Mouse (Mus musculus) midbrain, embryonic 14.5 days (tissue): ENCODE measurements around the gene Brsk1. TPM values are rescaled to one million over a fixed set of nuclear protein-coding genes. Genes with fewer than 3 reads are reported as not detected.
A peak's percentile ranks its signal among the peaks of the same experiment; 100 is the strongest.

Source experiments
- ATAC-seq: fragments of 200-750 bp; cut with Nextera tagmentation; 2 replicates; pipeline ENCODE4 v1.8.0; 2017; ENCODE audit warnings: moderate number of reproducible peaks, moderate library complexity; ENCODE audit not compliant: low FRiP score, low TSS enrichment
- DNase-seq: peaks from one replicate; pipeline ENCODE4 v3.0.0-alpha.2; 2015
- H3K27ac ChIP-seq: fragments of 300-500 bp; sonication (generic); replicated peaks from 2 replicates; pipeline ENCODE4 v1.5.1; 2014; ENCODE audit warnings: mild to moderate bottlenecking, low read depth, low read length, moderate library complexity
- H3K27me3 ChIP-seq: fragments of 300-500 bp; sonication (generic); 2 replicates; pipeline ENCODE4 v1.6.1; 2014; ENCODE audit warnings: low read length, control low read depth, mixed read lengths; ENCODE audit not compliant: control insufficient read depth, insufficient read depth
- H3K36me3 ChIP-seq: fragments of 300-500 bp; sonication (generic); 2 replicates; pipeline ENCODE4 v1.6.1; 2014; ENCODE audit warnings: low read length, control low read depth; ENCODE audit not compliant: control insufficient read depth, insufficient read depth
- H3K4me1 ChIP-seq: fragments of 300-500 bp; sonication (generic); 2 replicates; pipeline ENCODE4 v1.6.1; 2014; ENCODE audit warnings: mild to moderate bottlenecking, antibody characterized with exemption, low read length, control low read depth; ENCODE audit not compliant: control insufficient read depth, insufficient read depth
- H3K4me2 ChIP-seq: fragments of 300-500 bp; sonication (generic); 2 replicates; pipeline ENCODE4 v1.6.1; 2014; ENCODE audit warnings: mild to moderate bottlenecking, low read length, moderate library complexity
- H3K4me3 ChIP-seq: fragments of 300-500 bp; sonication (generic); replicated peaks from 2 replicates; pipeline ENCODE4 v1.5.1; 2014; ENCODE audit warnings: low read depth, low read length
- H3K9ac ChIP-seq: fragments of 300-500 bp; sonication (generic); replicated peaks from 2 replicates; pipeline ENCODE4 v1.6.1; 2014; ENCODE audit warnings: mild to moderate bottlenecking, low read length, moderate library complexity
- H3K9me3 ChIP-seq: fragments of 300-500 bp; sonication (generic); 2 replicates; pipeline ENCODE4 v1.6.1; 2016; ENCODE audit warnings: low read length, control low read depth, mixed read lengths; ENCODE audit not compliant: control insufficient read depth
- WGBS: fragments of 180-500 bp; shearing (Covaris S2); extraction: QIAGEN DNeasy Blood & Tissue Kit; methylation state at CpG from one replicate; pipeline ENCODE4 v1.1.7; 2014; 5-methylcytosine and 5-hydroxymethylcytosine counted together
- polyA plus RNA-seq: library from polyadenylated mRNA; unstranded; fragments of >200 nt; fragmentation: Nextera tagmentation; extraction: Ambion mirVana; gene quantifications from 2 replicates; pipeline ENCODE4 v1.2.1, GENCODE M21; 2014

Gene Brsk1
- polyA plus RNA-seq, 1 experiment from 2014 or later, result 10.0 TPM

DNA sequence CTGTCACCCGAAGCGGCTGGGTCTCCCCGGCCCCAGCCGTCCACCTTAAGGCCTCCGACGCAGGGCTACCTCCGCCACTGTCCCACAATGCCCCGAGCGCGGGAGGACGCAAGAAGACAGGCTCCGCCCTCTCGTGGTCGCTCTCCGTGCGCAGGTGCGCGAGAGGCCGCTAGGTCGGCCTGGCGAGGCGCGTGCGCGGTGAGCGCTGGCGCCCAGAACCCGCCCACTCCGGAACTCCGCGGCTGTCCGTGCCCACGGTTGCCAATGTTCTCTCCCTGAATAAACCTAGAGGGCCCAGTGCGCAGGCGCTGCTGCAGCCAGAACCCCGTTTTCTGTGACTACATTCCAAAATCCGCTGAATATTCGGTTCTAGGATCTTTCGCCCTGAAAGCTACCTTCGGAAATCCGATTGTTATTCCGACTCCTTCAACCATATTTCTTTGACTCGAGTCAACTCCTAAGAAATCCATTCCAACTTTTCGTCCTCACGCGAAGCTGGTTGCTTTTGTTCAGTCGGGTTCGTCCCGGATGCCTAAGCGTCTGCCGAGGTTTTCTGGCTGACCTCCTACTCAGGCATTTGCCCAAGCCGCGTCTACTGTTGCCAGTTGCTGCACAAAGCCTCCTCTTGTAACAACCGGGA lies 31.4 kb upstream of the Brsk1 start, which contains the start of gene Ppp6r1:
Ppp6r1 (minus strand) TSS at position 108 of the 640 bp plus-strand sequence.
- Histone ChIP-seq H3K9me3 (no peaks in the 10 kb centered on the region), H3K9ac (peak within 1 kb of the TSS; percentile 89), H3K27ac (peak within 1 kb of the TSS; percentile 95), H3K4me1 (peaks cover 28% of the 10 kb centered on the region), H3K4me2 (peak within 1 kb of the TSS; percentile 94), H3K36me3 (peaks cover 16% of the 10 kb centered on the region; the same call in 1 of the 2 replicates), H3K27me3 (no peaks in the 10 kb centered on the region), H3K4me3 (peak within 1 kb of the TSS; percentile 88)
- ATAC-seq (peak; percentile 96), DNase-seq (peak; percentile 99)
- under 1% methylated on average over 54 of the region's 54 CpGs for WGBS

DNA sequence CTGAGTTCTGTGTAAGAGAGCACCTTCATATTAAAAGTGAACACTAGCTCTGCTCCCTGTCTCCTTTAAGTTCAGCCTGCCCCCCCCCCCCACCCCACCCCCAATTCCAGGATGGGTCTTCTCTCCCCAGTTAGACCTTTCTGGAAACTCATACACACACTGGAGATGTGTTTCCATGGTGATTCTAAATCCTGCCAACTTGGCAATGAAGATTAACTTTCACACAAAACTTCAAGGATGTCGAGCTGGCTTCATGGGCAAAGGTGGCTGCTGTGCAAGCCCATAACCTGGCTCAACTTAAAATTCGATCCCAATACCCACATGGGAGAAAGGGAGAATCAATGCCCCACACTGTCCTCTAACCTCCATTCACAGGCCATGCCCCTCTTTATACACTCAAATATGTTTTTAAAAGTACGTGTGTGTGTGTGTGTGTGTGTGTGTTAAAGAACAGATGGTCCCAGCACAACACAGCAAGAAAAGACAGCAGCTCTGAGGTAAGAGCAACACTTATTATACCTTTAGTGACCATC lies 30.4 kb upstream of the Brsk1 start:
- Histone ChIP-seq H3K9ac (peak overlapping the region; percentile 89; the same call in 1 of the 2 replicates), H3K27me3 (no peaks in the 10 kb centered on the region), H3K4me1 (peaks cover 28% of the 10 kb centered on the region), H3K4me2 (peak overlapping the region; percentile 94), H3K4me3 (peak overlapping the region; percentile 88), H3K36me3 (peaks cover 22% of the 10 kb centered on the region), H3K27ac (peak overlapping the region; percentile 95), H3K9me3 (no peaks in the 10 kb centered on the region)
- ATAC-seq, result no peak
- 44% methylated on average over 3 of the region's 3 CpGs for WGBS
- peak; percentile 7 for DNase-seq

DNA sequence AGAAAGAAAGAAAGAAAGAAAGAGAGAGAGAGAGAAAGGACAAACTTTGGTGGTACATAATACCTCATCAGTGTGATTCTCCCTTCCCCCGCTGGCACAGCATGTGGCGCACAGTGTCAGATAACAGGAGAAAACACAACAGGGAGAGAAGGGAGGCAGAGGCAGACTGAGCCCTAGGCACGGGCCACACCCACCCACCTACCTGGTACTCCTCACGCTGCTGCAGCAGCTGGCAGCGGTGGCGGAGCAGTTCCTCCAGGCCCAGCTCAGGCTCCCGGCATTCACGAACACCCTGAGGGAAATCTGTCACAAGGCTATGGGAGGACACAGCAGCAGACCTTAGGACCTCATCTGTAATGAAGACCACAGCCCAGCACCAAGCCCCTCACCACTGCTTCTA lies 27.2 kb upstream of the Brsk1 start:
- no peak overlapping the region for H3K4me2 ChIP-seq

DNA sequence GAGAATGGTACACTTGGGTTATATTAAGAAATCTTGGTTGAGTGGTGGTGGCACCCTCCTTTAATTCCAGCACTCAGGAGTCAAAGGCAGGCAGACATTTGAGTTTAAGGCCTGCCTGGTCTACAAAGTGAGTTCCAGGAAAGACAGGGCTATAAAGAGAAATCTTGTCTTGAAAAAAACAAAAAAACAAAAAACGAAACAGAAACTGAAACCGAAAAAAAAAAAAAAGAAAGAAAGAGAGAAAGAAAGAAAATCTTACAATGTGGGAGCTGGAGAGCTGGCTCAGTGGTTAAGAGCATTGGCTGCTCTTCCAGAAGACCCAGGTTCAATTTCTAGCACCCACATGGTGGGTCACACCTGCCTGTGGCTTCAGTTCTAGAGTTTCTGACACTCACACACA lies 26.7 kb upstream of the Brsk1 start:
- ATAC-seq (no peak), DNase-seq (no peak)
- no peaks in the 10 kb centered on the region for H3K9me3 ChIP-seq
- peaks cover 45% of the 10 kb centered on the region for H3K36me3 ChIP-seq
- peaks cover 7% of the 10 kb centered on the region for H3K4me1 ChIP-seq
- H3K4me3 ChIP-seq, result no peak overlapping the region
- no peaks in the 10 kb centered on the region for H3K27me3 ChIP-seq
- no peak overlapping the region for H3K27ac ChIP-seq
- no peak overlapping the region for H3K4me2 ChIP-seq
- no peak overlapping the region for H3K9ac ChIP-seq
- 92% methylated on average over 2 of the region's 2 CpGs for WGBS

More for the DNA sequence above, 27.2 kb upstream of the Brsk1 start:
- H3K4me1 ChIP-seq, result peaks cover 7% of the 10 kb centered on the region
- no peaks in the 10 kb centered on the region for H3K27me3 ChIP-seq
- H3K4me3 ChIP-seq, result no peak overlapping the region
- no peaks in the 10 kb centered on the region for H3K9me3 ChIP-seq
- ATAC-seq, result no peak
- H3K36me3 ChIP-seq, result peaks cover 39% of the 10 kb centered on the region
- no peak for DNase-seq
- no peak overlapping the region for H3K27ac ChIP-seq
- no peak overlapping the region for H3K9ac ChIP-seq
- WGBS, result 73% methylated on average over 8 of the region's 8 CpGs

DNA sequence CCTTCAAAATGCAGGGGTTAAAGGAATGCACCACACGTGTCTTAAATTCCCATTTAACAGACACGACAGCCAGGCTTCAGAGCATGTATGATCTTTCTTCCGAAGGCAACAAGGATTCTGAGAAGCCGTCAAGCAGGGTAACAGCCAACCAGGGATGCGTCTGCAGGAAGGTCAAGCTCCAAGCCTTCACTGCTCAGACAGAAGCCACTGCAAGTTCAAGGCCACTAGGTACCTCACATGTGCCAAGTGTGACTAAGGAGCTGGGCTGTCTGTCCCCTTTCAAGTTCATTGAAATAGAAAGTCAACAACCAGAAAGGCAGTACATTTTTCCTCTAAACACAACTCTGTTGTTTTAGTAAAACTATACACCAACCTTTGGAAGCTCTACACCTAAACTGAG lies 23.5 kb upstream of the Brsk1 start:
- Histone ChIP-seq H3K27me3 (no peaks in the 10 kb centered on the region), H3K36me3 (peaks cover 66% of the 10 kb centered on the region), H3K9me3 (no peaks in the 10 kb centered on the region), H3K9ac (no peak overlapping the region), H3K4me2 (no peak overlapping the region), H3K4me3 (no peak overlapping the region), H3K4me1 (no peaks in the 10 kb centered on the region), H3K27ac (no peak overlapping the region)
- WGBS, result 97% methylated on average over 5 of the region's 5 CpGs
- ATAC-seq, result no peak
- no peak for DNase-seq

DNA sequence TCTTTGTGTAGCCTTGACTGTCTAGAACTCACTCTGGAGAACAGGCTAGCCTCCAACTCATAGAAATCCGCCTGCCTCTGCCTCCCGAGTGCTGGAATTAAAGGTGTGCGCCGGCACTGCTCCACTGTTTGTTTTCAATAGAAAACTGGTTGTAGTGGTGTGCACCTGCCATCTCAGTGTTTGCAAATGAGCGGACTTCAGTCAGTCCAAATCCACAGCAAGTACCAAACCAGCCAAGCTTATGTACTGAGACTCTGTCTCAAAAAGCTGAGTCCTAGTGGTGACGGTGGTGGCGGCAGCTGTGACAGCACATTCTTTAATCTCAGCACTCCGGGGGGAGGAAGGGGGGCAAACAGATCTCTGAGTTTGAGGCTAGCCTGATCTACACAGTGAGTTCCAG lies 21.9 kb upstream of the Brsk1 start:
- no peak overlapping the region for H3K27ac ChIP-seq
- H3K4me2 ChIP-seq, result no peak overlapping the region
- H3K9ac ChIP-seq, result no peak overlapping the region
- no peak for ATAC-seq
- H3K27me3 ChIP-seq, result no peaks in the 10 kb centered on the region
- no peak overlapping the region for H3K4me3 ChIP-seq
- DNase-seq, result no peak
- no peaks in the 10 kb centered on the region for H3K4me1 ChIP-seq
- 93% methylated on average over 8 of the region's 8 CpGs for WGBS
- H3K36me3 ChIP-seq, result peaks cover 64% of the 10 kb centered on the region
- H3K9me3 ChIP-seq, result no peaks in the 10 kb centered on the region

DNA sequence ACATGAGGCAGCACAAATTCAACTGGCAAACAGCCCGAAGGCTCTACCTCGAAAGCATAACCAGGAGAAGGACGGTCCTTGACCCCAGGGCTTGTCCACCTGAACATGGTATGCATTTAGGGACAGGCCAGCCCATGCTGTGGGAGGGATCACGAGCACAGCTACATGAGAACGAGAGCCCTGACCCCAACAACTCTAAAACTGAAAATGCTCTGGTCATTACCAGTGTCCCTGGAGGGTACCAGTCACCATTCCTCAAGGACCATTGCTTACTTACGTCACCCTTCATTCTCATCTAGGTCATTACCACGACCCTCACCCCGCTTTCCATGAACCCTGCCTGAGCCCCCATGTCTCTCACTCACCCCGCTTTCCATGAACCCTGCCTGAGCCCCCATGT lies 21.2 kb upstream of the Brsk1 start:
- Histone ChIP-seq H3K27ac (no peak overlapping the region), H3K4me3 (no peak overlapping the region), H3K9me3 (no peaks in the 10 kb centered on the region), H3K9ac (no peak overlapping the region), H3K36me3 (peaks cover 64% of the 10 kb centered on the region), H3K4me2 (no peak overlapping the region), H3K27me3 (no peaks in the 10 kb centered on the region), H3K4me1 (no peaks in the 10 kb centered on the region)
- 97% methylated on average over 9 of the region's 9 CpGs for WGBS
- no peak for DNase-seq
- ATAC-seq, result no peak

DNA sequence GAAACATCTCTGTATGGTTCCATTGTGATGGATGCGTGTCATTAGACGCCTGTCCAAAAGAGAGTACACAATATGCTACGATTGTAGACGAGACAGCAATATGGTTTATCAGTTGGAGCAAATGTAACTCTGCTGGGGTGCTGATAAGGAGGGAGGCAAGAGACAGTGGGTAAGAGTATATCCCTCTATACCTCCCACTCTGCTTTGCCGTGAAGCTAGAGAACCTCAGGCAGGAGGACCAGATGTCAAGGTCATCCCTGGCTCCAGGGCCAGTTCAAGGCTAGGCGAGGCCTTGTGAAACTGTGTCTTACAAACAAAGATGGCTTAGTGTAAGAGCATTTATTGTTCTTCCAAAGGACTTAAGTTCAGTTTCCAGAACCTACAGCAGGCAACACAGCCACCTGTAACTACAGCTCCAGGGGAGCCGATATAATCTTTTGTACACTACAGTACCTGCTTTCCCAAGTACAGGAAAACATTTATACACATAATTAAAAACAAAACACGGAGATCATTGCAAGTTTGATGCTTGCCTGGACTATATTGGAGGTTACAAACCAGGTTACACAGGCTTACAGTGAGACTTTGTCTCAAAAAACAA lies 19.6 kb upstream of the Brsk1 start:
- Histone ChIP-seq H3K27me3 (no peaks in the 10 kb centered on the region), H3K9me3 (no peaks in the 10 kb centered on the region), H3K4me1 (no peaks in the 10 kb centered on the region), H3K27ac (no peak overlapping the region), H3K36me3 (peaks cover 73% of the 10 kb centered on the region), H3K4me2 (no peak overlapping the region), H3K4me3 (no peak overlapping the region), H3K9ac (no peak overlapping the region)
- DNase-seq, result no peak
- WGBS, result 93% methylated on average over 8 of the region's 8 CpGs
- ATAC-seq, result no peak

DNA sequence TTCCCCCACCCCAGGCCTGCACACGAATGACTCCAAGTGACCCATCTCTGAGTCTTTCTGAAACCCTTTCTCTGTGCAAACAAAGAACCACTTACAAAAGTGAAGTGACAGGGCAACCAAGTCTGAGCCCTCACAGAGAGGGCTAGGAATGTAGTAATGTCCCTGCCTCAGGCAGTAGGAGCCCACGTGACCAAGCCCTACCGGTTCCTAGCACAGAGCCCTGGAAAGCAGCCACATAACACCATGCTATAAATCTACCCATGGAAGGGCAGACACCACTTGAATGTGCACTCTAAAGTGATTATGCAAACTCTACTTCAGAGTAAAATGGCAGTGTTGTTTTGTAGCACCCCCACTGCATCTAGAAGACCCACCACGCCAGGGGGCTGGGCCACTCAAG lies 18.4 kb upstream of the Brsk1 start:
- peaks cover 73% of the 10 kb centered on the region for H3K36me3 ChIP-seq
- H3K4me2 ChIP-seq, result no peak overlapping the region
- H3K27ac ChIP-seq, result no peak overlapping the region
- ATAC-seq (no peak), DNase-seq (no peak)
- no peak overlapping the region for H3K9ac ChIP-seq
- no peak overlapping the region for H3K4me3 ChIP-seq
- WGBS, result 86% methylated on average over 4 of the region's 4 CpGs
- no peaks in the 10 kb centered on the region for H3K4me1 ChIP-seq
- no peaks in the 10 kb centered on the region for H3K9me3 ChIP-seq
- no peaks in the 10 kb centered on the region for H3K27me3 ChIP-seq
